Mouse (Mus musculus) thymus, adult 2 months (tissue): ENCODE results near the gene Tbc1d16. TPM values are rescaled to one million over a fixed set of nuclear protein-coding genes. Genes with fewer than 3 reads are reported as not detected.
A peak's percentile ranks its signal among the peaks of the same experiment; 100 is the strongest.

ENCODE experiments used
- DNase-seq: peaks from one replicate; pipeline ENCODE4 v3.0.0; 2021
- H3K27ac ChIP-seq: fragments of 200-500 bp; 2 replicates; pipeline ENCODE4 v1.5.1; 2012; ENCODE audit warnings: low read length, control low read depth; ENCODE audit not compliant: control insufficient read depth, insufficient read depth
- H3K27me3 ChIP-seq: fragments of 200-500 bp; 2 replicates; pipeline ENCODE4 v1.6.1; 2012; ENCODE audit warnings: mild to moderate bottlenecking, low read length, moderate library complexity, mixed read lengths; ENCODE audit not compliant: control insufficient read depth, insufficient read depth
- H3K36me3 ChIP-seq: fragments of 200-500 bp; 2 replicates; pipeline ENCODE4 v1.6.1; 2012; ENCODE audit warnings: mild to moderate bottlenecking, low read length, moderate library complexity; ENCODE audit not compliant: control insufficient read depth, insufficient read depth
- H3K4me1 ChIP-seq: fragments of 200-500 bp; replicated peaks from 2 replicates; pipeline ENCODE4 v1.6.1; 2012; ENCODE audit warnings: low read length; ENCODE audit not compliant: control insufficient read depth, insufficient read depth
- H3K4me3 ChIP-seq: fragments of 200-500 bp; 2 replicates; pipeline ENCODE4 v1.5.1; 2012; ENCODE audit warnings: mild to moderate bottlenecking, low read length, control low read depth, moderate library complexity; ENCODE audit not compliant: control insufficient read depth, insufficient read depth
- CTCF ChIP-seq: fragments of 200-500 bp; IDR thresholded peaks from 2 replicates; pipeline ENCODE4 v1.5.1; 2012; ENCODE audit warnings: mild to moderate bottlenecking, control low read depth, low read length, moderate library complexity, borderline replicate concordance; ENCODE audit not compliant: control insufficient read depth, poor library complexity, insufficient read depth; ENCODE audit errors: extremely low read depth
- POLR2A ChIP-seq: fragments of 200-500 bp; IDR thresholded peaks from 2 replicates; pipeline ENCODE4 v1.6.1; 2012; ENCODE audit warnings: mild to moderate bottlenecking, low read length, control low read depth, moderate library complexity; ENCODE audit not compliant: control insufficient read depth, poor library complexity, insufficient read depth; ENCODE audit errors: extremely low read depth
- whole genome bisulfite sequencing: fragments of 180-500 bp; shearing (Covaris S2); methylation state at CpG from one replicate; pipeline ENCODE4 v1.1.7; 2018; 5-methylcytosine and 5-hydroxymethylcytosine counted together
- polyA plus RNA-seq: library from polyadenylated mRNA; depleted of rRNA; stranded (reverse); fragments of >200 nt; gene quantifications from 2 replicates; pipeline ENCODE4 v1.2.3, GENCODE M21; 2012

The Tbc1d16 gene
- polyA plus RNA-seq, 1 experiment = 12.0 TPM

DNA sequence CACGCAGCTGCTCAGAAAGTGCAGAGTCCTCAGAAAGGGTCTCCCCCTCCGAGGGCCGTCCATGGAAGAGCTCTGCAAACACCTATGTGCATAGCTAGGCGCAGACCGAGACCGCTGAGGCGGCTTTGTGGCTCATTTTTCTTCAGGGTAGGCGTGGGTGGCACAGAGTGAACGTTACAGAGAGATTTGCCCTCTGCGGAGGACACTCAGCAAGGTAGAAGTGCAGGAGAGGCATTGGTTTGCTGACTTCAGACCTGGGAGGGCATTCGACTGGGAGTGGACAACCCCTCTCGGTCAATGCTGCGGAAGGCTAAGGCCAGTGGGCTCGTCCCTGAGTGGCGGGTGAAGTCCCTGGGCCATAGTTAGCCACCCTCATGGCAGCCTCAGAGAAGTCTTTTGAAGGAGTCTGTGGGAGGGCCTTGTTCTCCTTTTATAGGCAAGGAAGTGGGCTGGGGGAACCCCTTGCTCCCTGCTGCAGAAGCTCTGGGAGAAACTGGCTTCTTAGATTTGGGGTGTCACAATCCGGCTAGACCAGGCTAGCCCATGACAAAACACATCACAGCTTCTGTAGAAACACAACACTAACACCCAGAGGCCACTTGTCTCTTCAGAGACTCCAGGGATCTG is 84.8 kb downstream of the Tbc1d16 start:
- whole genome bisulfite sequencing = 77% methylated on average over 16 of the region's 16 CpGs
- no peak overlapping the region for H3K4me3 ChIP-seq

DNA sequence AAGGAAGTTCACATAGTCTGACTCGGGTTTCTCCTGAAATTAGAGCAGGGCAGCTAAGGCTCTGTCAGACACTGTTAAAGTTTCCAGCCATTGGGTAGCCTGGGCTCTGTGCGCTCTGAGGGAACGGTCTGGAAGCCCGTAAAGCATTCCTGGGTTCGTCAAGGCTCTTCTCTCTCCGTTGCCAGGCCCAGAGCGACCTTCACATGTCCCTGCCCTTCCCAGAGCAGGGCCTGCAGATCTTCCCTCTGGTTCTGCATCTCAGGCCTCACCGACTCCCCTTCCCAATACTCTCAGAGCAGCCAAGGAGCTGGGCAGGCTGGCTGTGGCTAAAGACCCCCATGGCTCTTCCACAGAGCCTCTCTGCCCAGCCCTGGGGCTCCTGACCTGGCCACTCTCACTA is 85.7 kb downstream of the Tbc1d16 start:
- Histone ChIP-seq H3K27ac (no peak overlapping the region), H3K4me3 (no peak overlapping the region), H3K36me3 (no peaks in the 10 kb centered on the region), H3K4me1 (peaks cover 20% of the 10 kb centered on the region), H3K27me3 (no peaks in the 10 kb centered on the region)
- WGBS = 96% methylated on average over 8 of the region's 8 CpGs
- no peak for DNase-seq
- TF ChIP-seq POLR2A = no peak
- no peak for TF ChIP-seq CTCF

More for the DNA sequence above, 84.8 kb downstream of the Tbc1d16 start:
- H3K4me1 ChIP-seq = peaks cover 20% of the 10 kb centered on the region
- H3K27ac ChIP-seq = no peak overlapping the region
- no peak for DNase-seq
- no peaks in the 10 kb centered on the region for H3K36me3 ChIP-seq
- TF ChIP-seq POLR2A = no peak
- no peak for TF ChIP-seq CTCF
- H3K27me3 ChIP-seq = no peaks in the 10 kb centered on the region

DNA sequence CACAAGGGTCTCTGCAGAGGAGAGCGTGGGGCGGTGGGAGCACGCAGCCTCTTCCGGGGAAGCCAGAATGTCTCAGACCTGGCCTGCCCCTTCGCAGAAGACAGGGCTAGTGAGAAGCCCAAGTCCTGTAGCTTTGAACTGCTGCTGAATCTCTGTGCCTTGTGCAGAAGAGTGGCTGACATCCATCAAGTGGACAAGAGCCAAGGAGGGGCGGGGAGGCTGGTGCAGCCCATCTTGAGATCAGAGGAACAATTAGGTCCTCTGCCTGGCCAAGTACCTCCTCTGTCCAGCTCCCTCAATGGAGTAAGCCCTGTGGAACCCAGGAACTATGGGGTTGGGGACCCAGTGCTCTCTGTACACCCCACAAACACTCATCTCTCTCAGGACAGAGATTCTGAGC is 89.3 kb downstream of the Tbc1d16 start:
- H3K4me1 ChIP-seq = peaks cover 23% of the 10 kb centered on the region
- 92% methylated on average over 6 of the region's 6 CpGs for WGBS
- H3K4me3 ChIP-seq = no peak overlapping the region
- H3K27ac ChIP-seq = no peak overlapping the region
- H3K36me3 ChIP-seq = no peaks in the 10 kb centered on the region
- no peaks in the 10 kb centered on the region for H3K27me3 ChIP-seq
- TF ChIP-seq POLR2A (no peak), CTCF (no peak)
- DNase-seq = no peak

DNA sequence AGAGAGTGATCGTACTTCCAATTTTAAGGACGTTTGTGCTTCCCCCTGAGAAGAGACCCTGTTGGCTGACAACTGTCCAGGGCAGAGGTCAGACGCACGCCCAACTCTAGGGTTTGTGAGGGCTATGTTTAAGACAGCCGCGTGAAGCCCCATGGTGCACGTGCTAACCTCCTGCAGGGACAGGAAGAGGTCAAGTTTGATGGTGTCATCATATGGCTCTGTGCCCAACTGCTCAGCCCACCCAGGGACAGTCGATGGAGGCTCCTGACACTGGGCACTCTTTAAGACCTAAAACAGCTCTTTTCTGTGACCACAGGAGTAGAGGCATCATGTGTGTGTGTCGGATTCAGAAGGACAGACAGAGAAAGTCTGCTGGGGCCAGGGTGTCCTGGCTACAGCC is 90.1 kb downstream of the Tbc1d16 start:
- Histone ChIP-seq H3K4me3 (no peak overlapping the region), H3K27me3 (no peaks in the 10 kb centered on the region), H3K4me1 (peaks cover 28% of the 10 kb centered on the region), H3K36me3 (no peaks in the 10 kb centered on the region), H3K27ac (no peak overlapping the region)
- 78% methylated on average over 9 of the region's 9 CpGs for WGBS
- no peak for DNase-seq
- TF ChIP-seq CTCF = no peak
- TF ChIP-seq POLR2A = no peak

DNA sequence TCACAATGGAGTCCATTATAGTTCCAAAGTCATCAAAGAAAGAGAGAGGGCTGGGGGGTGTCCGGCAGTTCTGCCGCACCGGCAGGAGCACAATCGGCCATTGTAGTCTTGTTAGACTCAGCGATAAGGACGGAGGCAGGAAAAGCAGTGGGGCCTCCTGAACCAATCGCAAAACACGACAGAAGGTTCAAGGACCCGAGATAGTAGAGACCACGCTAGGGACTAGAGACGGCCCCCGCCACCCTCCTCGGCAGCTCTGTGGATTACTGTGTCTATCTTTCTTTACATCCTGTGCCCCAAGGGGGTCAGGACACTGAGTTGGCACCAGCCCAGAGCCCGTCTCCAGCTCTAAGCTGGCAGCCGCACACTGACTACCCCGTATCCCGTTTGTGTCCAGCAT is 93.7 kb downstream of the Tbc1d16 start:
- WGBS = 11% methylated on average over 17 of the region's 17 CpGs
- H3K27ac ChIP-seq = no peak overlapping the region

DNA sequence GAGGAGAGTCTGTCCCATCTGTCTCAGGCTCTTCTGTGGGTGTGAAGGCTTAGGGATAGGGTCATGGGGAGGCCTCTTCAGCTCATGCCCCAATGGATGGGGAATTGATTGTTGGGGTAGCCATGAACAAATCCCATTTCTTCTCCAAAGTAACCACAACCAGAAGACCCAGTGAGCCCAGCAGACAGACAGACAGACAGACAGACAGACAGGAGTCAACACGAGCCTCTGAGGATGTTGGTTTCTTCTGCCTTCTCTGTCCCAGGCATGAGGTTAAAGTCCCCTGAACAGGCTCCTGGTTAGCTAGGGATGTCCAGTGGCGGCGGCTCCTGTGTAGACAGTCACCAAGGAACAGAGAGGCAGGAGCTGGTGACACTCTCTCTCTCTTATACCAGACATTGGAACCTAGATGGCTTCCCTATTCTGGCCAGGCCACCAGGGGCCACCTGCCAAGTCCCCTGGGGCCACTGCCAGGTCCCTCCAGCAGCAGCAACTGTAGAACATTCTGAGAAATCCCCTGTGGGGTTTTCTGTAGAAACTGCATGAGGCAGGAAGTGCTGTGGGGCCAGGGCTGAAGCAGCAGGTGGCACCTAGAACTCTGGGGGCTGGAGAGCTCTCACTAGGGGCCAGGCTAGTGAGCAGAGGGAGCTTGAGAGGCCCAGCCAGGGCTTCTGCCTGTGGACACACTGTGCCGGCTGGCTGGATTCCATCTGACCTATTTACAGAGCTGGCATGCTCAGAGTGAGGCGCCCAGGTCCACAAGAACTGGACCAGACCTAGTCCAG is 94.7 kb downstream of the Tbc1d16 start:
- WGBS = 11% methylated on average over 5 of the region's 5 CpGs
- Histone ChIP-seq H3K27ac (peak overlapping the region; percentile 1; the same call in 1 of the 2 replicates), H3K4me3 (no peak overlapping the region), H3K4me1 (peaks cover 23% of the 10 kb centered on the region), H3K36me3 (no peaks in the 10 kb centered on the region), H3K27me3 (no peaks in the 10 kb centered on the region)
- DNase-seq = peak; percentile 45
- TF ChIP-seq POLR2A = no peak

More for the DNA sequence above, 93.7 kb downstream of the Tbc1d16 start:
- peaks cover 21% of the 10 kb centered on the region for H3K4me1 ChIP-seq
- no peak for TF ChIP-seq CTCF
- TF ChIP-seq POLR2A = no peak
- no peaks in the 10 kb centered on the region for H3K36me3 ChIP-seq
- H3K4me3 ChIP-seq = no peak overlapping the region
- DNase-seq = no peak
- no peaks in the 10 kb centered on the region for H3K27me3 ChIP-seq
